Mouse (Mus musculus) MEL (cell line): Measurements from ENCODE around the gene Trpm8. TPM values are rescaled to one million over a fixed set of nuclear protein-coding genes. Genes with fewer than 3 reads are reported as not detected.

Experiments
- DNase-seq: peaks from one replicate; pipeline ENCODE4 v3.0.0; 2011; ENCODE audit warnings: low read depth, low spot score
- H3K27ac ChIP-seq: 2 replicates; pipeline ENCODE4 v1.5.1; 2012; ENCODE audit warnings: low read depth, mild to moderate bottlenecking, control low read depth, low read length, moderate library complexity; ENCODE audit not compliant: control insufficient read depth
- H3K27me3 ChIP-seq, 2 experiments: fragments of 150-350 bp in 1 of 2; sonication (generic) in 1 of 2; 2 replicates each; pipeline ENCODE4 v1.6.1; 2012; ENCODE audit warnings: low read length in 2 of 2, mild to moderate bottlenecking in 2 of 2, improper control_type of control experiment in 1 of 2, moderate library complexity in 1 of 2; ENCODE audit not compliant: insufficient read depth in 2 of 2, control insufficient read depth in 1 of 2
- H3K36me3 ChIP-seq, 2 experiments: 2 replicates each; pipeline ENCODE4 v1.6.1; 2012 to 2014; ENCODE audit warnings: low read length in 2 of 2, improper control_type of control experiment in 1 of 2, inconsistent platforms in 1 of 2, mild to moderate bottlenecking in 1 of 2; ENCODE audit not compliant: insufficient read depth in 2 of 2, control insufficient read depth in 1 of 2
- H3K4me1 ChIP-seq, 2 experiments: fragments of 150-350 bp in 1 of 2; sonication (generic) in 1 of 2; 2 replicates each; pipeline ENCODE4 v1.6.1; 2012; ENCODE audit warnings: low read length in 2 of 2, improper control_type of control experiment in 1 of 2, mild to moderate bottlenecking in 1 of 2; ENCODE audit not compliant: insufficient read depth in 2 of 2, control insufficient read depth in 1 of 2
- H3K4me3 ChIP-seq, 2 experiments: fragments of 150-350 bp in 1 of 2; sonication (generic) in 1 of 2; 2 replicates each; pipeline ENCODE4 v1.5.1; 2012; ENCODE audit warnings: low read depth in 2 of 2, low read length in 2 of 2, mild to moderate bottlenecking in 2 of 2, moderate library complexity in 2 of 2, control low read depth in 1 of 2, improper control_type of control experiment in 1 of 2; ENCODE audit not compliant: control insufficient read depth in 1 of 2, insufficient read depth in 1 of 2
- H3K79me2 ChIP-seq: 2 replicates; pipeline ENCODE4 v1.6.1; 2012; ENCODE audit warnings: mild to moderate bottlenecking, low read length, moderate library complexity; ENCODE audit not compliant: control insufficient read depth, poor library complexity, insufficient read depth
- H3K9ac ChIP-seq: 2 replicates; pipeline ENCODE4 v1.6.1; 2012; ENCODE audit warnings: low read depth, mild to moderate bottlenecking, control low read depth, low read length, moderate library complexity; ENCODE audit not compliant: control insufficient read depth, poor library complexity, severe bottlenecking
- H3K9me3 ChIP-seq: fragments of 150-350 bp; sonication (generic); replicated peaks from 2 replicates; pipeline ENCODE4 v1.6.1; 2012; ENCODE audit warnings: mild to moderate bottlenecking, low read length, improper control_type of control experiment, moderate library complexity; ENCODE audit not compliant: insufficient read depth
- BHLHE40 ChIP-seq: IDR thresholded peaks from 2 replicates; pipeline ENCODE4 v1.6.1; 2012; ENCODE audit warnings: low read depth, mild to moderate bottlenecking, inconsistent platforms, low read length, improper control_type of control experiment, borderline replicate concordance
- CTCF ChIP-seq, 3 experiments: IDR thresholded peaks in 2 of 3; conservative IDR thresholded peaks in 1 of 3; 2 replicates each; pipeline ENCODE4 v1.5.1; 2011 to 2012; ENCODE audit warnings: low read length in 3 of 3, low read depth in 2 of 3, mild to moderate bottlenecking in 2 of 3, improper control_type of control experiment in 1 of 3, inconsistent platforms in 1 of 3, mixed read lengths in 1 of 3, moderate library complexity in 1 of 3; ENCODE audit not compliant: control insufficient read depth in 1 of 3, insufficient read depth in 1 of 3, poor library complexity in 1 of 3, severe bottlenecking in 1 of 3
- E2F4 ChIP-seq: IDR thresholded peaks from 2 replicates; pipeline ENCODE4 v1.6.1; 2011; ENCODE audit warnings: low read depth, low read length, improper control_type of control experiment, borderline replicate concordance
- ELF1 ChIP-seq: IDR thresholded peaks from 2 replicates; pipeline ENCODE4 v1.6.1; 2014; ENCODE audit warnings: low read depth, mild to moderate bottlenecking, inconsistent platforms, low read length, improper control_type of control experiment, moderate library complexity
- GABPA ChIP-seq: IDR thresholded peaks from 2 replicates; pipeline ENCODE4 v1.6.1; 2012; ENCODE audit warnings: low read depth, mild to moderate bottlenecking, inconsistent platforms, low read length, improper control_type of control experiment, moderate library complexity
- MAFK ChIP-seq: IDR thresholded peaks from 2 replicates; pipeline ENCODE4 v1.6.1; 2011; ENCODE audit warnings: low read depth, mild to moderate bottlenecking, low read length, improper control_type of control experiment, borderline replicate concordance
- MAZ ChIP-seq: IDR thresholded peaks from 2 replicates; pipeline ENCODE4 v1.6.1; 2012; ENCODE audit warnings: low read depth, mild to moderate bottlenecking, inconsistent platforms, low read length, improper control_type of control experiment
- MXI1 ChIP-seq: IDR thresholded peaks from 2 replicates; pipeline ENCODE4 v1.6.1; 2011; ENCODE audit warnings: mild to moderate bottlenecking, low read depth, low read length, improper control_type of control experiment
- MYC ChIP-seq: IDR thresholded peaks from 2 replicates; pipeline ENCODE4 v1.6.1; 2011; ENCODE audit warnings: low read depth, mild to moderate bottlenecking, low read length, improper control_type of control experiment, moderate library complexity
- RCOR1 ChIP-seq: IDR thresholded peaks from 2 replicates; pipeline ENCODE4 v1.6.1; 2012; ENCODE audit warnings: low read depth, mild to moderate bottlenecking, inconsistent platforms, low read length, improper control_type of control experiment
- SIN3A ChIP-seq: IDR thresholded peaks from 2 replicates; pipeline ENCODE4 v1.6.1; 2012; ENCODE audit warnings: low read length, improper control_type of control experiment, inconsistent platforms
- TAL1 ChIP-seq: IDR thresholded peaks from 2 replicates; pipeline ENCODE4 v1.6.1; 2012; ENCODE audit warnings: mild to moderate bottlenecking, inconsistent platforms, low read length, moderate library complexity, mixed read lengths
- ZKSCAN1 ChIP-seq: IDR thresholded peaks from 2 replicates; pipeline ENCODE4 v1.6.1; 2012; ENCODE audit warnings: low read depth, mild to moderate bottlenecking, inconsistent platforms, low read length, improper control_type of control experiment, moderate library complexity
- ZMIZ1 ChIP-seq: IDR thresholded peaks from 2 replicates; pipeline ENCODE4 v1.6.1; 2012; ENCODE audit warnings: low read depth, mild to moderate bottlenecking, inconsistent platforms, low read length, improper control_type of control experiment, moderate library complexity
- ZNF384 ChIP-seq: IDR thresholded peaks from 2 replicates; pipeline ENCODE4 v1.6.1; 2012; ENCODE audit warnings: low read depth, mild to moderate bottlenecking, inconsistent platforms, low read length, improper control_type of control experiment
- polyA plus RNA-seq, 2 experiments: library from polyadenylated mRNA; stranded (reverse) in 1 of 2; unstranded in 1 of 2; fragments of >175 nt in 1 of 2; fragments of >200 nt in 1 of 2; gene quantifications; 2 replicates each; pipeline versions ENCODE4 v1.2.1 to v1.2.4; 2012; ENCODE audit warnings: low replicate concordance in 2 of 2, low read depth in 1 of 2; ENCODE audit not compliant: insufficient read length in 2 of 2, insufficient read depth in 1 of 2, missing spikeins in 1 of 2
- total RNA-seq: library from RNA; depleted of rRNA; stranded (reverse); fragments of 300-350 nt; gene quantifications from 2 replicates; pipeline ENCODE4 v1.2.3, GENCODE M21; 2012

The Trpm8 gene
- total and polyA plus RNA-seq, 3 experiments: not detected

DNA sequence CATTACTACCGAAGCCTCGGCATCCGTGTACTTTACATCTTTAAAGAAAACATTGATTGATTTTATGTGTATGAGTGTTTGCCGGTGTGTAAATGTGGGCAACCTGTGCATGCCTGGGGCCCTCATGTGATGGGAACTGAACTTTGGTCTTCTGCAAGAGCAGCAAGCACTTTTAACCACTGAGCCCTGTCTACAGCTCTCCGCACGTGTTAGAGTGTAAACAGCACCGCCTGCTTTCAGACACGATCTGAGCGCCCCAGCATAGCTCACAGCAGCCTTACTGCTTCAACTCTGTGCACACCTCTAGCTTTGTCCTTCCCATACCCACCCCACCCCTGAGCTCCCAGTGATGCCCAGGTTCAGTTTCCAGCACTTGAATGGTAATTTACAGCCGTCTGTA, 144.6 kb downstream of the Trpm8 start:
- H3K4me1 ChIP-seq: no peaks in the 10 kb centered on the region
- no peak overlapping the region for H3K27ac ChIP-seq
- no peaks in the 10 kb centered on the region for H3K27me3 ChIP-seq
- no peak overlapping the region for H3K9ac ChIP-seq
- no peak for DNase-seq
- H3K79me2 ChIP-seq: no peaks in the 10 kb centered on the region
- no peak overlapping the region for H3K4me3 ChIP-seq
- no peaks in the 10 kb centered on the region for H3K9me3 ChIP-seq
- H3K36me3 ChIP-seq: no peaks in the 10 kb centered on the region
- TF ChIP-seq RCOR1 (no peak), BHLHE40 (no peak), TAL1 (no peak), GABPA (no peak), CTCF (IDR thresholded peaks at IDR 0.05 in 2 of 3, conservative IDR thresholded peaks at IDR 0.05 in 1 of 3; ENCODE audit: control insufficient read depth in 1 of 3, insufficient read depth in 1 of 3, low read depth in 2 of 3, low read length in 3 of 3, poor library complexity in 1 of 3, severe bottlenecking in 1 of 3) (no peak)

DNA sequence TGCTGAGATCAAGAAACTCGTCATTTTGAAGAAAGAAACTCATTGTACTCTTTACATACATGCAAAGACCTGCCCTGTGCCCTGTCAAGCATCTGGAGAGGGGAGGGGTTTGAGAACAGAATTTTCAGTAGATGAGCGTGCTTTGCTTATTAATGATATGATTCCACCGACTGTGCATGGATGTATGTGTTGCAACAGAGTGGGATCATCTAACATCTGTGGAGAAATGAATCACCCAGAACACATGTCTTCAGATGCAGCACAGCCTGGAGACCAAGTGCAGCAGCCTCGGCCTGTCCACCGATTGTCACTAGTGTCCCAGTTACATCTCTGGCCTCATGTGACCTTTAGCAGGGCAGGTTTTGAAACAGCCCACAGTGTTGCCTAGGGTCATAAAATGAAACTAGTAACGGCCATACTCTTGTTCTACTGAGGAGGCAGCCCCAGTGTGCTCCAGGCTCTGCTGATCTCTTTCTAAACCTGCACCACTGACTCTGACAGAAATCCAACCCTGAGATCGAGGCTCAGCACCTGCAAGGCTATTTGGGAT, 145.5 kb downstream of the Trpm8 start:
- H3K27ac ChIP-seq: no peak overlapping the region
- no peak for TF ChIP-seq MAFK
- no peak for TF ChIP-seq ZNF384
- no peak for TF ChIP-seq E2F4
- no peak for TF ChIP-seq ZMIZ1
- TF ChIP-seq CTCF (IDR thresholded peaks at IDR 0.05 in 2 of 3, conservative IDR thresholded peaks at IDR 0.05 in 1 of 3; ENCODE audit: control insufficient read depth in 1 of 3, insufficient read depth in 1 of 3, low read depth in 2 of 3, low read length in 3 of 3, poor library complexity in 1 of 3, severe bottlenecking in 1 of 3): no peak
- no peak for TF ChIP-seq RCOR1
- no peak for TF ChIP-seq MYC
- no peak for TF ChIP-seq MXI1
- no peak for TF ChIP-seq ELF1
- no peak for TF ChIP-seq ZKSCAN1
- no peak for TF ChIP-seq BHLHE40
- TF ChIP-seq SIN3A: no peak
- TF ChIP-seq MAZ: no peak
- DNase-seq: no peak
- H3K36me3 ChIP-seq: no peaks in the 10 kb centered on the region
- H3K27me3 ChIP-seq: no peaks in the 10 kb centered on the region
- H3K79me2 ChIP-seq: no peaks in the 10 kb centered on the region
- H3K4me3 ChIP-seq: no peak overlapping the region
- no peak overlapping the region for H3K9ac ChIP-seq
- no peaks in the 10 kb centered on the region for H3K9me3 ChIP-seq
- no peaks in the 10 kb centered on the region for H3K4me1 ChIP-seq
